Comparison of ENCODE assay signal across 14 mouse cellular contexts in genomic region chr5:110628156-110628555, GRCm38 (mm10). TPM values are rescaled to one million over a fixed set of nuclear protein-coding genes. Genes with fewer than 3 reads are reported as not detected.
DNase-seq lines count a peak whose midpoint lies in the region; ATAC-seq and TF ChIP-seq lines count a peak whose summit lies in the region.
"Had no signal": no experiment of that assay in that cellular context is flagged by ENCODE, and none has a peak within 500 bp of the region (broad histone marks: within the 10 kb centered on the region; RNA-seq: fewer than 3 reads in every experiment).

No protein-coding gene starts in this region.

- peak overlapping the region; percentile 47 for H3K4me2 ChIP-seq in limb, embryonic 13.5 days (replicated peaks)
- H3K4me2 ChIP-seq in intestine, embryonic 16.5 days (ENCODE audit: low read depth, low read length), result no peak overlapping the region

- peak overlapping the region; percentile 10; the same call in 1 of the 2 replicates for H3K4me3 ChIP-seq in heart, embryonic 10.5 days
- H3K4me3 ChIP-seq in E14TG2a.4 (replicated peaks; ENCODE audit: low read length), result peak overlapping the region; percentile 74
- H3K4me3 ChIP-seq in limb, embryonic 13.5 days, result 0 out of 2 replicates have a peak overlapping the region, but pooled peaks have one; percentile 2
- no peak overlapping the region for H3K4me3 ChIP-seq in intestine, embryonic 16.5 days (ENCODE audit: low read length)
- H3K4me3 ChIP-seq in lung, adult 2 months (replicated peaks; ENCODE audit: extremely low read depth, low read depth, low read length), result no peak overlapping the region

- H3K9ac ChIP-seq in limb, embryonic 13.5 days, result 0 out of 2 replicates have a peak overlapping the region, but pooled peaks have one; percentile 8
- no peak overlapping the region for H3K9ac ChIP-seq in intestine, embryonic 16.5 days (ENCODE audit: low read depth, low read length)

- no peaks in the 10 kb centered on the region for H3K9me3 ChIP-seq in heart, embryonic 10.5 days
- H3K9me3 ChIP-seq in E14TG2a.4 (ENCODE audit: low read length), result no peaks in the 10 kb centered on the region
- no peaks in the 10 kb centered on the region for H3K9me3 ChIP-seq in limb, embryonic 13.5 days
- no peaks in the 10 kb centered on the region for H3K9me3 ChIP-seq in intestine, embryonic 16.5 days (ENCODE audit: control insufficient read depth, low read length)

- no peak for ATAC-seq in limb, embryonic 13.5 days (ENCODE audit: low FRiP score, low read depth)
- no peak for ATAC-seq in intestine, embryonic 16.5 days
- ATAC-seq: forebrain, embryonic 16.5 days had no signal

- H3K27me3 ChIP-seq in heart, embryonic 10.5 days (ENCODE audit: insufficient read depth, poor library complexity, severe bottlenecking), result peaks cover 32% of the 10 kb centered on the region; the same call in 1 of the 2 replicates
- peaks cover 23% of the 10 kb centered on the region for H3K27me3 ChIP-seq in E14TG2a.4 (ENCODE audit: insufficient read depth, low read length)
- H3K27me3 ChIP-seq in limb, embryonic 13.5 days, result peaks cover 7% of the 10 kb centered on the region; the same call in 1 of the 2 replicates
- H3K27me3 ChIP-seq in intestine, embryonic 16.5 days (replicated peaks; ENCODE audit: control insufficient read depth, insufficient read depth, low read length), result peaks cover 8% of the 10 kb centered on the region

- H3K27ac ChIP-seq in heart, embryonic 10.5 days, result no peak overlapping the region
- no peak overlapping the region for H3K27ac ChIP-seq in limb, embryonic 13.5 days
- H3K27ac ChIP-seq in intestine, embryonic 16.5 days (ENCODE audit: low read length), result no peak overlapping the region
- H3K27ac ChIP-seq: macrophage had no signal

- TF ChIP-seq POLR2A in lung, adult 2 months (IDR thresholded peaks at IDR 0.05; ENCODE audit: borderline replicate concordance, extremely low read depth, low read depth, low read length), result no peak

- peaks cover 5% of the 10 kb centered on the region; the same call in 1 of the 2 replicates for H3K4me1 ChIP-seq in heart, embryonic 10.5 days
- peaks cover 12% of the 10 kb centered on the region for H3K4me1 ChIP-seq in E14TG2a.4 (replicated peaks; ENCODE audit: low read depth, low read length)
- H3K4me1 ChIP-seq in limb, embryonic 13.5 days, result peaks cover 7% of the 10 kb centered on the region
- H3K4me1 ChIP-seq in intestine, embryonic 16.5 days (ENCODE audit: control insufficient read depth, insufficient read depth, low read length), result no peaks in the 10 kb centered on the region
- H3K4me1 ChIP-seq in lung, adult 2 months (ENCODE audit: control insufficient read depth, insufficient read depth, low read length), result no peaks in the 10 kb centered on the region

- H3K36me3 ChIP-seq in heart, embryonic 10.5 days, result no peaks in the 10 kb centered on the region
- no peaks in the 10 kb centered on the region for H3K36me3 ChIP-seq in E14TG2a.4 (ENCODE audit: insufficient read depth, low read length)
- H3K36me3 ChIP-seq in limb, embryonic 13.5 days, result no peaks in the 10 kb centered on the region
- H3K36me3 ChIP-seq in intestine, embryonic 16.5 days (ENCODE audit: control insufficient read depth, insufficient read depth, low read length), result no peaks in the 10 kb centered on the region

- no peak for DNase-seq in heart, embryonic 10.5 days (ENCODE audit: low spot score)
- DNase-seq in heart, postnatal 25 days (ENCODE audit: low spot score), result no peak
- peak; percentile 54 to 69 for DNase-seq in cerebellum, postnatal 25 days
- no peak for DNase-seq in urinary bladder, adult 18-20 months (ENCODE audit: low spot score in 2 of 2)
- no peak for DNase-seq in lung, adult 2 months
- DNase-seq: kidney, postnatal 25 days; liver; spleen, adult 18-20 months; thymus, adult 2 months had no signal

- no peak for TF ChIP-seq CTCF in E14TG2a.4 (conservative IDR thresholded peaks at IDR 0.05; ENCODE audit: low read length)
- TF ChIP-seq CTCF in lung, adult 2 months (IDR thresholded peaks at IDR 0.05; ENCODE audit: insufficient read depth, low read length), result no peak

- 14% methylated on average over 19 of the region's 19 CpGs for WGBS in heart, embryonic 10.5 days
- WGBS in limb, embryonic 13.5 days, result 11% methylated on average over 19 of the region's 19 CpGs
- WGBS in intestine, embryonic 16.5 days, result 14% methylated on average over 19 of the region's 19 CpGs
- 24% methylated on average over 19 of the region's 19 CpGs for WGBS in lung, adult 2 months

- intact Hi-C loops in heart, postnatal 25 days (cut with DNase I), result no loop called here

RNA-seq across cellular contexts. Expression of gene Noc4l, which starts 25.1 kb away (rescaled TPM):
- 55.1 and 73.2 TPM in 2 replicates for polyA plus RNA-seq in heart, embryonic 10.5 days (2016; fragmentation: Nextera tagmentation; extraction: Ambion mirVana)
- 10 to 100 TPM; 11.8 to 12.3 TPM for total RNA-seq in heart, postnatal 25 days (2021)
- polyA plus RNA-seq in limb, embryonic 13.5 days (2015; fragmentation: Nextera tagmentation; extraction: Ambion mirVana), result 50.4 and 58.9 TPM in 2 replicates
- polyA plus RNA-seq in intestine, embryonic 16.5 days (2015; fragmentation: Nextera tagmentation; extraction: Ambion mirVana), result 52.4 and 56.3 TPM in 2 replicates
- polyA plus RNA-seq in lung, adult 2 months (2012; rRNA removed), result 36.0 and 41.5 TPM in 2 replicates

RNA-seq across cellular contexts. Expression of gene Ddx51, which starts 25.1 kb away (rescaled TPM):
- polyA plus RNA-seq in heart, embryonic 10.5 days (2016; fragmentation: Nextera tagmentation; extraction: Ambion mirVana), result 21.2 and 33.9 TPM in 2 replicates
- total RNA-seq in heart, postnatal 25 days (2021), result 1 to 10 TPM; 8.6 to 9.7 TPM
- 22.4 and 28.8 TPM in 2 replicates for polyA plus RNA-seq in limb, embryonic 13.5 days (2015; fragmentation: Nextera tagmentation; extraction: Ambion mirVana)
- 16.3 and 17.0 TPM in 2 replicates for polyA plus RNA-seq in intestine, embryonic 16.5 days (2015; fragmentation: Nextera tagmentation; extraction: Ambion mirVana)
- 14.4 and 19.6 TPM in 2 replicates for polyA plus RNA-seq in lung, adult 2 months (2012; rRNA removed)

Comparison
In these comparisons a context has a peak if more than half of its experiments do, and no peak if none do; other contexts are left out.
1. DNase-seq: peak in cerebellum, postnatal 25 days (2 of 2); none in heart, embryonic 10.5 days (single experiment), heart, postnatal 25 days (single experiment), urinary bladder, adult 18-20 months (0 of 2) and lung, adult 2 months (single experiment).
2. H3K4me3 ChIP-seq: peak in heart, embryonic 10.5 days (single experiment), E14TG2a.4 (single experiment) and limb, embryonic 13.5 days (single experiment); none in intestine, embryonic 16.5 days (single experiment) and lung, adult 2 months (single experiment).